Mouse (Mus musculus) spleen, postnatal 14 days (tissue): ENCODE results near the gene 1700093K21Rik.
"Not testable (repeated sequence)": the region's sequence is repeated elsewhere in the genome, so short reads cannot be mapped to it uniquely, and the experiment has no call there.

Experiments
- DNase-seq, 2 experiments: peaks; one replicate each; pipeline ENCODE4 v3.0.0; 2021 to 2022; ENCODE audit warnings: low spot score in 2 of 2

1700093K21Rik gene

GRCm38 (mm10) chr11:23520473-23521205 is at the start of gene 1700093K21Rik:
TSS of gene 1700093K21Rik (minus strand) at chr11:23521155.
- DNase-seq = no peak

GRCm38 (mm10) chr11:23570130-23570529 is 49.2 kb upstream of the 1700093K21Rik start:
- no peak for DNase-seq

- peak; percentile 38 to 67 for DNase-seq
Observed at GRCm38 (mm10) chr11:23565761-23566160, 44.8 kb upstream of the 1700093K21Rik start.

- DNase-seq = no peak
Observed at GRCm38 (mm10) chr11:23557039-23557630, 36.2 kb upstream of the 1700093K21Rik start.

GRCm38 (mm10) chr11:23537446-23537845 is 16.5 kb upstream of the 1700093K21Rik start:
- DNase-seq = no peak

- no peak for DNase-seq
Observed at GRCm38 (mm10) chr11:23518981-23519380, 2.0 kb downstream of the 1700093K21Rik start.

GRCm38 (mm10) chr11:23515315-23515714 is 5.6 kb downstream of the 1700093K21Rik start:
- no peak for DNase-seq

- DNase-seq = not testable (repeated sequence)
Observed at GRCm38 (mm10) chr11:23514785-23515184, 6.2 kb downstream of the 1700093K21Rik start.

- DNase-seq = not testable (repeated sequence)
Observed at GRCm38 (mm10) chr11:23504801-23505200, 16.2 kb downstream of the 1700093K21Rik start.

- no peak for DNase-seq
Observed at GRCm38 (mm10) chr11:23498609-23499008, 22.3 kb downstream of the 1700093K21Rik start.

- DNase-seq = peak; percentile 95 to 96
Observed at GRCm38 (mm10) chr11:23497718-23498509, 23.0 kb downstream of the 1700093K21Rik start, which contains the start of gene Ahsa2. TSS of gene Ahsa2 (minus strand) at chr11:23498030.

GRCm38 (mm10) chr11:23497335-23497717 is 23.6 kb downstream of the 1700093K21Rik start:
- DNase-seq = no peak

GRCm38 (mm10) chr11:23496661-23497060 is 24.3 kb downstream of the 1700093K21Rik start:
- DNase-seq = no peak

GRCm38 (mm10) chr11:23495231-23495630 is 25.7 kb downstream of the 1700093K21Rik start:
- no peak for DNase-seq

GRCm38 (mm10) chr11:23492048-23492790 is 28.7 kb downstream of the 1700093K21Rik start:
- no peak for DNase-seq

GRCm38 (mm10) chr11:23489955-23490354 is 31.0 kb downstream of the 1700093K21Rik start:
- no peak for DNase-seq
